Mouse (Mus musculus): ENCODE results near the gene Man2a1.

GRCm38 (mm10) chr17:64778756-64779155 is 178.2 kb downstream of the Man2a1 start:
- TF ChIP-seq POLR2A (IDR thresholded peaks at IDR 0.05; ENCODE audit: control insufficient read depth, extremely low read depth, insufficient read depth, low read length, poor library complexity) (no peak), CTCF (IDR thresholded peaks at IDR 0.05; ENCODE audit: borderline replicate concordance, control insufficient read depth, extremely low read depth, insufficient read depth, low read length, poor library complexity) (no peak)
